Mouse (Mus musculus) stomach, postnatal 0 days (tissue): ENCODE results near the gene Gfra1.

Experiments
- CTCF ChIP-seq: IDR thresholded peaks from 2 replicates; pipeline ENCODE4 v1.5.1; 2016; ENCODE audit warnings: antibody characterized with exemption, low read depth, mild to moderate bottlenecking, moderate library complexity
- EP300 ChIP-seq: optimal IDR thresholded peaks from 2 replicates; pipeline ENCODE3; 2016; ENCODE audit warnings: antibody characterized with exemption

GRCm38 (mm10) chr19:58396604-58396984 is 59.1 kb downstream of the Gfra1 start:
- TF ChIP-seq CTCF (no peak), EP300 (no peak)
